Mouse (Mus musculus): ENCODE data around the gene Gins3. TPM values are rescaled to one million over a fixed set of nuclear protein-coding genes. Genes with fewer than 3 reads are reported as not detected.

Gene Gins3
- polyA plus RNA-seq, 1 experiment from 2014 or later: 19.5 TPM

DNA sequence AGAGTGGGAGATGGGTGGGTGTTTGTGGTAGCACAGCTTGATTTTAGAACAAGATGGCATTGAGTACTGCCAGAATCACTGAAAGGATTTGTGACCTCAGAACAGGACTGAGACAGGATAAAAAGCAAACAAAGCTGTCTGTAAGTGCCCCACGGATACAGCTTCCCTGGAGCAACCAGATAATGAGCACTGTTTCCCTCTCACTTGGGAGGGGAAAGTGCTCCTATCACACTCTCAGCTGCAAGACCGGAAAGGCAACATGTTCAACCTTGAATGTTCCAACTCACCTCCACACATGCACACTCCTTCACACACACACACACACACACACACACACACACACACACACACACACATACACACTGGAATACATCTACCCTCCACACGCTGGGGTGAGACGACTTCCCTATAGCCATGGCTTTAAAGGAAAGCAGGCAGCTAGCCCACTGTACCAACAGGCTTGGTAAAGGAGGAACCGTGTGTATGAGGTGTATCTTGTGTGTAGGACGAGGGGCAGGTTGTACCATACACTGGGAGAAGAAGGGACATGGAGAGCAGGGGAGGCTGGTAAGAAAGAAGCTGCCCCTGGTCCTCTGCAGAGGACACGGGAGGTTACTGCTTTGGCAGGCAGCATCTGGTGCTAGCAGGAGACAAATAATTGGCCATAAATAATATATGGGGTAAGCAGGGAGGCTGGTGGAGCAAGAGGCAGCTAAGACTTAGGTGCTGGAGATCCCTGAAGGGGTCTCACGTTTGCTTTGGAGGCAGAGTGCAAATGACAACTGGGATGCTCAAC, 35.1 kb downstream of the Gins3 start:
- H3K4me1 ChIP-seq (ENCODE audit: control insufficient read depth, insufficient read depth, low read length): peaks cover 6% of the 10 kb centered on the region; the same call in 1 of the 2 replicates
- H3K4me3 ChIP-seq (ENCODE audit: low read depth, low read length): no peak overlapping the region
- 44% methylated on average over 8 of the region's 8 CpGs for WGBS (ENCODE audit: insufficient replicate concordance)
- H3K27ac ChIP-seq (ENCODE audit: low read depth, low read length): no peak overlapping the region
- H3K9ac ChIP-seq (ENCODE audit: low read depth, low read length): no peak overlapping the region
- no peak for ATAC-seq (replicated peaks; ENCODE audit: insufficient number of reproducible peaks, low FRiP score, low TSS enrichment)
- H3K36me3 ChIP-seq (ENCODE audit: control insufficient read depth, insufficient read depth, low read length): no peaks in the 10 kb centered on the region
- no peak overlapping the region for H3K4me2 ChIP-seq
- no peaks in the 10 kb centered on the region for H3K27me3 ChIP-seq (ENCODE audit: control insufficient read depth, insufficient read depth, low read length)
- H3K9me3 ChIP-seq (replicated peaks; ENCODE audit: control insufficient read depth, low read length): no peaks in the 10 kb centered on the region

DNA sequence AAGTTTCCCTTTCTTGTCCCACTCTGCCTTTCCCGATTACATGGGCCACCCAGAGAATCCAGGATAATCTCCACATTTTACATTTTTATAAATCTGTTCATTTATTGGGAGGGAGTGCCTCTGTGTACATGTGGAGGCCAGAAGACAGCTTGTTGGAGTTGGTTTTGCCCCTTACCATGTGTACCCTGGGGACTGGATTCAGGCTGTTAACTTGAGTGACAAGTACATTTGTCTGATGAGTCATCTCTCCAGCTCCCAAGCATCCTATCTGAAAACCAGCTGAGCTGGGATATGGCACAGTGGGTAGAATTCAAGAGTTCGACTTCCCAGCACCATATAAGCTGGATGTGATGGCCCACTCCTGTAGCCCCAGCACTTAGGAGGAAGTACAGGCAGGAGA, 36.7 kb downstream of the Gins3 start:
- no peaks in the 10 kb centered on the region for H3K9me3 ChIP-seq (replicated peaks; ENCODE audit: control insufficient read depth, low read length)
- WGBS (ENCODE audit: insufficient replicate concordance): 69% methylated on average over 2 of the region's 2 CpGs

DNA sequence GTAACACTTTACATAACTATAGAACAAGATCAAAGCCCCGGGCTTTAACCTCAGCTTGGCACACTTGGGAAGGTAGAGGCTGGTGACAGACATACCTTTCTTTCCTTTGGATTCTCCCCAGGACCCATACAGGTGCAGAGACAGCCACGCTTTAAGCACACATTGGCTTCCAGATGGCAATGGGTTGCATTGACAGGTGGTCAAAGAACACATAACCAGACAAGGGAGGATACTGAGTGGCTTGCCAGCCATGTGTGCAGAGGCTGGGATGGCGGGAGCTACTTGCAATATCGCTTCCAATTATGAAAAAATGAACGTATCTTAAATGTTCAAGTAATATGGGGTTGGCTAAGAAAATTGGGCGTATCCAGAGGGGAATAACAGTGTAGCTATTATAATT, 38.6 kb downstream of the Gins3 start:
- WGBS (ENCODE audit: insufficient replicate concordance): 75% methylated on average over 6 of the region's 6 CpGs
- no peak for ATAC-seq (replicated peaks; ENCODE audit: insufficient number of reproducible peaks, low FRiP score, low TSS enrichment)
- Histone ChIP-seq H3K27ac (ENCODE audit: low read depth, low read length) (no peak overlapping the region), H3K4me2 (no peak overlapping the region), H3K9ac (ENCODE audit: low read depth, low read length) (no peak overlapping the region), H3K36me3 (ENCODE audit: control insufficient read depth, insufficient read depth, low read length) (no peaks in the 10 kb centered on the region), H3K4me1 (ENCODE audit: control insufficient read depth, insufficient read depth, low read length) (peaks cover 2% of the 10 kb centered on the region; the same call in 1 of the 2 replicates), H3K4me3 (ENCODE audit: low read depth, low read length) (no peak overlapping the region), H3K27me3 (ENCODE audit: control insufficient read depth, insufficient read depth, low read length) (peaks cover 26% of the 10 kb centered on the region), H3K9me3 (replicated peaks; ENCODE audit: control insufficient read depth, low read length) (no peaks in the 10 kb centered on the region)

More for the DNA sequence above, 36.7 kb downstream of the Gins3 start:
- peaks cover 8% of the 10 kb centered on the region; the same call in 1 of the 2 replicates for H3K27me3 ChIP-seq (ENCODE audit: control insufficient read depth, insufficient read depth, low read length)
- no peaks in the 10 kb centered on the region for H3K36me3 ChIP-seq (ENCODE audit: control insufficient read depth, insufficient read depth, low read length)
- no peak overlapping the region for H3K27ac ChIP-seq (ENCODE audit: low read depth, low read length)
- ATAC-seq (replicated peaks; ENCODE audit: insufficient number of reproducible peaks, low FRiP score, low TSS enrichment): no peak
- H3K4me1 ChIP-seq (ENCODE audit: control insufficient read depth, insufficient read depth, low read length): no peaks in the 10 kb centered on the region
- no peak overlapping the region for H3K4me2 ChIP-seq
- no peak overlapping the region for H3K9ac ChIP-seq (ENCODE audit: low read depth, low read length)
- H3K4me3 ChIP-seq (ENCODE audit: low read depth, low read length): no peak overlapping the region

DNA sequence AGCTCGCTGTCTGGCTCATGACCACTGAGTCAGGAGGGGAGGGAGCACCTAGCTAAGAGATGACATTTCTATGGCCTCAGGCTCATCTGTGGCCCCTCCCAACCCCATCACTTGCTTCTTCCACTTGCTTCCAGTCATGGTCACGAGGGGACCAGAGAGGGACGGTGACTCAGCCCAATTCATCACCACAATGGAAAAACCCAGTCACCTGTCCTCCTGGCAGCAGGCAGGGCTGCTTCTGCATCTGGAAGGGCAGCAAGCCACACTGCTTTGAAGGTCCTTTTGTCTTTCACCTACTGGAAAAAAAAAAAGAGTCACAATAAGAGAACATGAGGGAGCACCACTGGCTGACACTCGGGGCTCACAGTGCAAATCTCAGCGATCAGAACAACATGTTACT, 39.6 kb downstream of the Gins3 start:
- H3K27me3 ChIP-seq (ENCODE audit: control insufficient read depth, insufficient read depth, low read length): peaks cover 35% of the 10 kb centered on the region
- no peaks in the 10 kb centered on the region for H3K9me3 ChIP-seq (replicated peaks; ENCODE audit: control insufficient read depth, low read length)
- no peaks in the 10 kb centered on the region for H3K36me3 ChIP-seq (ENCODE audit: control insufficient read depth, insufficient read depth, low read length)
- ATAC-seq (replicated peaks; ENCODE audit: insufficient number of reproducible peaks, low FRiP score, low TSS enrichment): no peak
- H3K4me1 ChIP-seq (ENCODE audit: control insufficient read depth, insufficient read depth, low read length): peaks cover 2% of the 10 kb centered on the region
- 57% methylated on average over 5 of the region's 5 CpGs for WGBS (ENCODE audit: insufficient replicate concordance)
- no peak overlapping the region for H3K4me3 ChIP-seq (ENCODE audit: low read depth, low read length)
- no peak overlapping the region for H3K9ac ChIP-seq (ENCODE audit: low read depth, low read length)
- H3K27ac ChIP-seq (ENCODE audit: low read depth, low read length): no peak overlapping the region
- no peak overlapping the region for H3K4me2 ChIP-seq

DNA sequence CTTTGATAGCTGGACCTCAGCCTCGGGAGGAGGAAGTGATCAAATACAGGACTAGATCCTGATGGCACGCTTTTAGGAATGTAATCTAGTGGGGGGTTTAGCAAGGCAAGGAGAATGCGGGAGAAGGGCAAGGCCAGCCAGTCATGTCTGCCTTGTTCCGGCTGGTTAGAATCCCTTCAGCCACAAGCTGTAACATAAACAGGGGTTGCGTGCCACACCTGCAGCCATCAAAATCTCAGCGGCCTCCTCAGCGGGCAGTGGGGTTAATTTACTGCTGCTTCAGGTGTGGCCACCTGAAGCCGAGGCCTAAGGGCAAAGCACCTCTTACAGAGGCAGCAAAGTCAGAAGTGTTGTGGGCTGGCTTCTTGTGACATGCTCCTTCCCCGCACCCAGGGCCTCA, 43.4 kb downstream of the Gins3 start, which contains the start of gene Ndrg4:
Ndrg4 (plus strand) TSS at position 350 of the 400 bp plus-strand sequence.
- Histone ChIP-seq H3K4me2 (peak within 1 kb of the TSS; percentile 77), H3K4me3 (ENCODE audit: low read depth, low read length) (peak within 1 kb of the TSS; percentile 58), H3K9ac (ENCODE audit: low read depth, low read length) (peak within 1 kb of the TSS; percentile 66), H3K4me1 (ENCODE audit: control insufficient read depth, insufficient read depth, low read length) (peaks cover 2% of the 10 kb centered on the region), H3K36me3 (ENCODE audit: control insufficient read depth, insufficient read depth, low read length) (no peaks in the 10 kb centered on the region), H3K27ac (ENCODE audit: low read depth, low read length) (no peak within 1 kb of the TSS), H3K9me3 (replicated peaks; ENCODE audit: control insufficient read depth, low read length) (no peaks in the 10 kb centered on the region), H3K27me3 (ENCODE audit: control insufficient read depth, insufficient read depth, low read length) (peaks cover 62% of the 10 kb centered on the region)
- ATAC-seq (replicated peaks; ENCODE audit: insufficient number of reproducible peaks, low FRiP score, low TSS enrichment): no peak
- WGBS (ENCODE audit: insufficient replicate concordance): 33% methylated on average over 9 of the region's 9 CpGs

DNA sequence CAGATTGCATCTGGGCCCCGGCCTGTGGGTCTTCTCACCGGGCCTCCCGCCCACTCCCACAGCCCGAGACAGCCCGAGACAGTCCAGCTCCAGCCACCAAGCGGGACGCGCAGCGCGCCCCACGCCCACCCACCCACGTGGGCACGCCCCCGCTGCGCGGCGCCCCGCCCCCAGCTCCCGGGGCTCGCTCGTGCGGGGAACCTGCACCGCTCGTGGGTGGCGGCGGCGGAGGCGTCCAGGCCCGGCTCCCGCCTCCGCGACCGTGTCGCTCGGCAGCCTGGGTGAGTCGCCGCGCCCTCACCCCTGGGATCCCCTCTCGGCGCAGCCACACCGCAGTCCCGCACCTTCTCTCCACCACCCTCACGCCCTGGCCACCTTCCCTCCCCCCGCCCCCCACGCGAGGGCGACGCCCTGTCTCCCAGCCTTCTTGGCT, 44.4 kb downstream of the Gins3 start:
- Histone ChIP-seq H3K4me1 (ENCODE audit: control insufficient read depth, insufficient read depth, low read length) (peaks cover 2% of the 10 kb centered on the region), H3K27ac (ENCODE audit: low read depth, low read length) (no peak overlapping the region), H3K9ac (ENCODE audit: low read depth, low read length) (peak overlapping the region; percentile 66), H3K27me3 (ENCODE audit: control insufficient read depth, insufficient read depth, low read length) (peaks cover 62% of the 10 kb centered on the region), H3K4me3 (ENCODE audit: low read depth, low read length) (peak overlapping the region; percentile 58), H3K4me2 (peak overlapping the region; percentile 77), H3K9me3 (replicated peaks; ENCODE audit: control insufficient read depth, low read length) (no peaks in the 10 kb centered on the region), H3K36me3 (ENCODE audit: control insufficient read depth, insufficient read depth, low read length) (no peaks in the 10 kb centered on the region)
- ATAC-seq (replicated peaks; ENCODE audit: insufficient number of reproducible peaks, low FRiP score, low TSS enrichment): peak; percentile 40
- 1% methylated on average over 30 of the region's 48 CpGs for WGBS (ENCODE audit: insufficient replicate concordance)

DNA sequence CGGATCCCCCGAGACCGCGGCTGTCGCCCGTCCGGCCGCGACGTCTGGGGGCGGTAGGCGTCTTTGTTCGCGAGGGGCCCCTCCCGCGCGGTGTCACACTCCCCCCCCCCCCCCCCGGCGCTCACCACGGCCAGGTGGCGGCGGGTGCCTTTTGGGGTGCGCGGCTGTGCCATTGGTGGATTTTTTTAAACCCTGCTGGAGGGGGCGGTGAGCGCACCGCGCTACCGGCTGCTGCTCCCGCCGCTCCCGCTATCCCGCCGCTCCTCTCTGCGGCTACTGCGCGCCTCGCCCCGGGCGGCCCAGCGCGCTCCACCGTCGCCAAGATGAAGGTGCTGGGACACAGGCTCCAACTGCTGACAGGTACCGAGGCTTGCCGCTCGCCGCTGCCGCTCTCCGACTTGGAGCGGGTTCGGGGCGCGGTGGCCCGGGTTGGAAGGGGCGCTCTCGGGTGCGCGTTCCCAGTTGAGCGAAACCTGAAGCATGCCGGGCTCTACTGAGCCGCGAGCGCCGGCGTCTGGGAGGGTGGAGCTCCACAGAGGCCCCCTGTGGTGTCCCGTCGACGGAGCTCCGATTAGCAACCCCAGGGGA, 44.9 kb downstream of the Gins3 start:
- Histone ChIP-seq H3K4me1 (ENCODE audit: control insufficient read depth, insufficient read depth, low read length) (peaks cover 2% of the 10 kb centered on the region), H3K9ac (ENCODE audit: low read depth, low read length) (peak overlapping the region; percentile 66), H3K9me3 (replicated peaks; ENCODE audit: control insufficient read depth, low read length) (no peaks in the 10 kb centered on the region), H3K36me3 (ENCODE audit: control insufficient read depth, insufficient read depth, low read length) (no peaks in the 10 kb centered on the region), H3K27me3 (ENCODE audit: control insufficient read depth, insufficient read depth, low read length) (peaks cover 62% of the 10 kb centered on the region), H3K4me2 (peak overlapping the region; percentile 77), H3K27ac (ENCODE audit: low read depth, low read length) (no peak overlapping the region), H3K4me3 (ENCODE audit: low read depth, low read length) (peak overlapping the region; percentile 58)
- WGBS (ENCODE audit: insufficient replicate concordance): under 1% methylated on average over 55 of the region's 70 CpGs
- peak; percentile 19; the same call in 1 of the 2 replicates for ATAC-seq (replicated peaks; ENCODE audit: insufficient number of reproducible peaks, low FRiP score, low TSS enrichment)

DNA sequence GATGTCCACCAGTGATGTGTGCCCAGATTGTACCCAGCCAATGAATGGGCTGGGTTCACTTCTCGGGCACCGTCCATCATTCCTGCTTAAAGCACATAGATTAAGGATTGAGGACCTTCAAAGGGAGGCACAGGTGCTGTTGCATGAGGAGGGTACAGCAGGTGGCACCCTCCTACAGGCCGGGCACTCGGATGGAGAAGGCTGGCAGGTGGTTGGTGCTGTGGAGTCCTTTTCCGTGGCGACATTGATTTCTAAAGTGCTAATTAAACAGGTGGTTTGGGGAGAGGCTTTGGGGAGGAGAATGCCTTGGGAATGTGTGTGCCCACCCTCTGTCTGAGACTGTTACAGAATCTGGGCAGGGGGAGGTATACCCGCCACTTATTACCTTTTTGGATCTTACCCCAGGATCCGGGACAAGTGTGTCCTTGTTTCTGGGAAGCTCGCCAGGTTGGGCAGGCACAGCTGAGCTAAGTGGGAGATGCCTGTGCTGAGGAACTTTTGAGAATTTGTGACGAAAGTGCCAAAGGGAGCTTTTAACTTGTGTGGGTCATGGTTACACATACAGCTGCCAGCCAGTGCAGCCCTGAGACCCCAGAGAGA, 54.9 kb downstream of the Gins3 start:
- H3K4me1 ChIP-seq (ENCODE audit: control insufficient read depth, insufficient read depth, low read length): peaks cover 9% of the 10 kb centered on the region

More for the DNA sequence above, 54.9 kb downstream of the Gins3 start:
- Histone ChIP-seq H3K36me3 (ENCODE audit: control insufficient read depth, insufficient read depth, low read length) (no peaks in the 10 kb centered on the region), H3K27me3 (ENCODE audit: control insufficient read depth, insufficient read depth, low read length) (no peaks in the 10 kb centered on the region), H3K9me3 (replicated peaks; ENCODE audit: control insufficient read depth, low read length) (no peaks in the 10 kb centered on the region), H3K9ac (ENCODE audit: low read depth, low read length) (no peak overlapping the region), H3K4me2 (no peak overlapping the region), H3K27ac (ENCODE audit: low read depth, low read length) (peak overlapping the region; percentile 10; the same call in 1 of the 2 replicates), H3K4me3 (ENCODE audit: low read depth, low read length) (no peak overlapping the region)
- 72% methylated on average over 10 of the region's 10 CpGs for WGBS (ENCODE audit: insufficient replicate concordance)
- no peak for ATAC-seq (replicated peaks; ENCODE audit: insufficient number of reproducible peaks, low FRiP score, low TSS enrichment)
